Mouse (Mus musculus) kidney, postnatal 14 days (tissue): ENCODE measurements around the gene Gemin7.

ENCODE experiments used
- DNase-seq: peaks from one replicate; pipeline ENCODE4 v3.0.0; 2022; ENCODE audit warnings: mixed read lengths

Gene Gemin7

GRCm38 (mm10) chr7:19543584-19543983 is 33.8 kb downstream of the Gemin7 start:
- DNase-seq = peak; percentile 38

DNA sequence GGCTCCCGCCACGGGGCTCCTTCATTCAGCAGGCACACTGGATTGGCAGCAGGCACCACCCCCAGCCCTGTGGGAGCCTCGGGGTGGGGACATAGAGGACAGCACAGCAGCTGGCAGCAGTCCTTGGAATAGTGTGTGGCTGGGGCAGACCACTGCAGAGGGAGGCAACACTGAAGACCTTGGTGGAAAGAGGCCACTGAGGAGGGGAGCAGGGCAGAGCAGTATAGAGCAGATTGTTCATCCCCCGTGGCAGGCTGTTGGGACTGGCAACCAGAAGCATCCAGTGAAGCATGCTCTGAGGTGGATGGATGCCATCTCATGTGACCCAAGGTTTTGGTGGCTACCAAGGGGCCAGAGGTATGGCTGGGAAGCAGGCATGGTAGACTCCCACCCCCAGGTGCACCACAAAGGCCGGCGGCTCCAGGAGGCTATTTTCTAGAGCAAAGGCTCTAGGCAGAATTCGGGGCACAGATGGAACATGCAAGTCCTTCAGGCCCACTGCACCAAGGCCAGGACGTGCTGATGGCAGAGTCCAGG is 35.2 kb downstream of the Gemin7 start:
- peak; percentile 23 for DNase-seq

GRCm38 (mm10) chr7:19541681-19542154 is 35.7 kb downstream of the Gemin7 start:
- DNase-seq = no peak

DNA sequence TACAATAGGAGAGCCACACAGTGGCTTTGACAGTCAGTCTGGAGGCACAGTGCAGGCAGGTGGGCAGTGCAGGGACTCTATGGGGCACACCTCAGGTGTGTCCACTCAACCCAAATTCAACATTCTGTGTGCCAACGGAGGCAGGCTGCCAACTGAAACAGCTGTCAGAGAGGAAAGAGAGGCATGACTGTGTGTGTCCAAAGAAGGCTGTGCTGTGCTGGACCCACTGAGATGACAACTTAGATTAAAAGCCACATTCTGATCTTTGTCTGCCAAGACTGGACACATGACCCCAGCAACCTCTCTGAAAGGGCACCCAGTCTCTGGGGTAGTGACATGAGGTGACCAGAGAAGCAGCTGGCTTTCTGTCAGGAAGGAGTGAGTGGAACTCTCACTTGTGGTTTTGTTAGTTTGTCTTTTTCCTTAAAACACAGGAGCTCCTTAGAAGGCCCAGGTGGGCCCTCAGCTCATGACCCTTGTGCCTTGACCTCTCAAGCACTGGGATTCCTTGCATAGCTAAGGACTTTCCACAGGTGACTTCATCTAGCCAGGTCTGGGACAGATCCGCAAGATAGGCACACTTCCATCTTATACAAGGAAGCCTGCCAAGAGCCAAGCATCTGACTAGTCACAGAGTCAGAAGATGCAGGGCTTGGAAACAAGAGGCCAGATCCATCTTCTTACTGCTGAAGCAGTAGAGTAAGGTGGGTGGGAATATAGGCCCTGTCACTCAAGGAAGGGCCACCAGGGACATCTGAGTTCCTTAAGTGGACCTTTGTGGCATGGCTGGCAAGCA is 36.4 kb downstream of the Gemin7 start:
- no peak for DNase-seq

- no peak for DNase-seq
Observed at GRCm38 (mm10) chr7:19534676-19535075, 42.7 kb downstream of the Gemin7 start.

- DNase-seq = no peak
Observed at GRCm38 (mm10) chr7:19532240-19532639, 45.2 kb downstream of the Gemin7 start.

GRCm38 (mm10) chr7:19531077-19531476 is 46.3 kb downstream of the Gemin7 start:
- DNase-seq = peak; percentile 24

DNA sequence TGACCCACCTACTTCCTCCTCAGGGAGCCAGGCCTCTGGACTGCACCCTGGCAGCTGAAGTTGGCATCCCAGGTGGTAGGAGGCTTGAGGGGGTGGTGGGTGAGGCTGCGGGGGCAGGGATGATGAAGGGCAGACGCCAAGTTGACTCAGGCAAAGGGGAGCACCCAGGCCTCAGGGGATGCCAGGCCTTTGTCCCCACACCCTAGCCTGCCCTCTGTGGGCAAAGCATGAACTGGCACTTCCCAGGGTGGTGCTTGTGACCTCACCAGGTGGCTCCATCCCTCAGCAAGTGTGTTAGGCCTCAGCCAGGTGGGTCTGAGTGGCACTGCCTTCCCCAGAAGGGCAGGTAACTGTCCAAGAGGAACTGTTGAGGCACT is 52.3 kb downstream of the Gemin7 start:
- no peak for DNase-seq

- no peak for DNase-seq
Observed at GRCm38 (mm10) chr7:19524420-19525104, 52.8 kb downstream of the Gemin7 start.

DNA sequence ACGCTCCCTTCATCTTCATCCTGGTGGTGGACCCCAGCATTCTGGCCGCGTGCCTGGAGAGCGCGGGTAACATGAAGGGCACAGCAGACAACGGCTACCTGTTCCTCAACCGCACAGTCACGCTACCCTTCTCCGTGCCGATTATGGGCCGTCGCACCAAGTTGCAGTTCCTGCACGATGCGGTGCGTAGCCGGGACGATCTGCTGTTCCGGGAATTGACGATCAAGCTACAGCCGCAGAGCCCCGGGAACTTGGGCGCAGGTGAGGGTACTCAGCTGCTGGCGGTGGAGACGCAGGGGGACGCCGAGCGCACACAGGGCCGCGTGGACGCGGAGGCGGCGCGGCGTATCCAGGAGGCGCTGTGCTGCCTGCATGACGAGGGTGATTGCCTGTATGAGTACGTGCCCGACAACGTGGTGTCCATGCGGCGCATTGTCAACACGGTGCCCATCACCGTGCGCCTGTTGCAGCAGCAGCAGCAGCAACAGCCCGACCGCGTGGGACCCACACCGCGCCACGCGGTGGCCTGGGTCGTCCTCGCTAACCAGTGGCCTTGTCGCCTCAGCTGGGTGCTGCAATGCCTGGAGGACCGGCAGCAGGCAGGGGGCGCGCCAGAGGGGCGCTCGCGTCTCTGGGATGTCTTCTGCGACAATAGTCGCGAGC is 53.5 kb downstream of the Gemin7 start:
- DNase-seq = peak; percentile 70

DNA sequence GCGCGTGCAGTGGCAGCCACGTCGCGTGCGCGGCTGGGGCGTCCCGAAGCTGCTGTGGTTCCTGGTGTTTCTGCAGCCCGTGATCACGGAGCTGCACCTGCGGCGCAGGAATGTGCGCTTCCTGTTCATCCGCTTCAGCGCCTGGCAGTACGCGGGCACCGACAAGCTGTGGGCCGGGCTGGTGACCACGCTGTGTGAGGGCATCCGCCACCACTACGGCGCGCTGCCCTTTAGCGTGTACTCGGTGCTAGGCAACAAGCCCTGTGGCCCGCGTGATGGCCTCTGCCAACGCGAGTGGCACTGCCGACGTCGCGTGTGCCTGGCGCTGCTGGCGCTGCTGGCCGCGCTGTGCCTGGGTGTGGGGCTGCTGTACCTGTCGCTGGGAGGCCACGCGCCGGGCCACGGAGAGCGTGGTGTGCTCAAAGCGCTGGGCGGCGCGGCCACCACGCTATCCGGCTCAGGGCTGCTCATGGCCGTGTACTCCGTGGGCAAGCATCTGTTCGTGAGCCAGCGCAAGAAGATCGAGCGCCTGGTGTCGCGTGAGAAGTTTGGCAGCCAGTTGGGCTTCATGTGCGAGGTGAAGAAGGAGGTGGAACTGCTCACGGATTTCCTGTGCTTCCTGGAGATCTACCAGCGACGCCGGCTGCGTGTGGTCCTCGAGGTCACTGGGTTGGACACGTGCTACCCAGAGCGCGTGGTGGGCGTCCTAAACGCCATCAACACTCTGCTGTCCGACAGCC is 54.2 kb downstream of the Gemin7 start:
- DNase-seq = peak; percentile 23

- no peak for DNase-seq
Observed at GRCm38 (mm10) chr7:19520032-19520431, 57.4 kb downstream of the Gemin7 start.

GRCm38 (mm10) chr7:19517652-19518365 is 59.6 kb downstream of the Gemin7 start, which contains the start of gene Nkpd1:
Nkpd1 (plus strand) TSS chr7:19517838.
- peak; percentile 44 for DNase-seq
